Mouse (Mus musculus): Measurements from ENCODE around the gene Fndc3b.

GRCm38 (mm10) chr3:27685134-27685533 lies 26.0 kb downstream of the Fndc3b start:
- TF ChIP-seq CTCF (IDR thresholded peaks at IDR 0.05; ENCODE audit: low read depth) (no peak), EP300 (IDR thresholded peaks at IDR 0.05; ENCODE audit: low read depth) (no peak)

Measured in liver, postnatal 0 days (tissue).